Mouse (Mus musculus): ENCODE results near the gene Qars.

DNA sequence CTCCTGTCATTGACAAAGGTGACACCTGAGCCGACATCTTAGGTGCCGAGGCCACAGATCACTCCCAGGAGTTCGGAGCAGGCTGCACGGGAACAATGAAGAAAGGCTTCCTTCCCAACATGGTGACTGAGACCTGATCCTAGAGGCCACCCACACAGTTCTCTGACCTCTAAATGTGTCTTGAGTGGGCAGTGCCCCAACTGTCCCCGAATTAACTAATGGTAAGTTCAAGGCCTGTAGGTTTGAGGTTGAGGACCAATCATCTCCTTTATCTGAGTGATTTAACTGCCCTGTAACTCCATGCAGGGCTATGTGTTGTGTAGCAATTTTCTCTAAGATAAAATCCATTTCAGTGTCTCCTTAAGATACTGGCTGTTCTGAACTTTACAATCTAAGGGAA lies 38.1 kb upstream of the Qars start:
- TF ChIP-seq CTCF (IDR thresholded peaks at IDR 0.05; ENCODE audit: low read depth) (no peak), EP300 (optimal IDR thresholded peaks at IDR 0.05) (no peak)

Data from stomach, postnatal 0 days (tissue).